ENCODE assay signal across 8 mouse cellular contexts in genomic region chr5:103817754-103818153, GRCm38 (mm10).
DNase-seq lines count a peak whose midpoint lies in the region; ATAC-seq and TF ChIP-seq lines count a peak whose summit lies in the region.

No protein-coding gene starts in this region.

- DNase-seq in A20 (ENCODE audit: low read depth, low spot score) = peak; percentile 76
- peak; percentile 88 for DNase-seq in adrenal gland, postnatal 14 days
- peak; percentile 80 for DNase-seq in embryonic facial prominence, embryonic 11.5 days (ENCODE audit: low spot score)
- peak; percentile 86 for DNase-seq in heart, adult 8-10 months (ENCODE audit: low spot score)
- peak; percentile 88 for DNase-seq in kidney, adult 9 months
- DNase-seq in limb, embryonic 14.5 days (ENCODE audit: low spot score) = peak; percentile 70
- peak; percentile 78 for DNase-seq in midbrain, postnatal 0 days (ENCODE audit: low spot score)
- peak; percentile 68 to 75 for DNase-seq in spleen, postnatal 10 days (ENCODE audit: low spot score in 2 of 2)

- no peaks in the 10 kb centered on the region for H3K36me3 ChIP-seq in embryonic facial prominence, embryonic 11.5 days (replicated peaks; ENCODE audit: control insufficient read depth, insufficient read depth, low read depth, low read length)
- H3K36me3 ChIP-seq in limb, embryonic 14.5 days (ENCODE audit: control insufficient read depth, insufficient read depth, low read length) = no peaks in the 10 kb centered on the region
- H3K36me3 ChIP-seq in midbrain, postnatal 0 days (ENCODE audit: insufficient read depth, low read length) = no peaks in the 10 kb centered on the region

- H3K4me3 ChIP-seq in embryonic facial prominence, embryonic 11.5 days (ENCODE audit: low read depth, low read length) = no peak overlapping the region
- no peak overlapping the region for H3K4me3 ChIP-seq in limb, embryonic 14.5 days (replicated peaks; ENCODE audit: low read length)
- H3K4me3 ChIP-seq in midbrain, postnatal 0 days (ENCODE audit: low read depth, low read length) = no peak overlapping the region

- TF ChIP-seq POLR2A in limb, embryonic 14.5 days (IDR thresholded peaks at IDR 0.05; ENCODE audit: borderline replicate concordance, extremely low read depth, insufficient read depth, insufficient read length) = no peak

- WGBS in embryonic facial prominence, embryonic 11.5 days = 33% methylated on average over 1 of the region's 1 CpGs
- WGBS in limb, embryonic 14.5 days = 33% methylated on average over 1 of the region's 1 CpGs
- 16% methylated on average over 1 of the region's 1 CpGs for WGBS in midbrain, postnatal 0 days

- ATAC-seq in embryonic facial prominence, embryonic 11.5 days (replicated peaks; ENCODE audit: insufficient number of reproducible peaks, low FRiP score, low TSS enrichment, low read depth) = peak; percentile 63
- peak; percentile 70; the same call in 1 of the 2 replicates for ATAC-seq in limb, embryonic 14.5 days (ENCODE audit: low FRiP score, low read depth)
- ATAC-seq in midbrain, postnatal 0 days (ENCODE audit: low FRiP score) = 0 out of 2 replicates have a peak, but pooled peaks have one; percentile 27

- TF ChIP-seq CTCF in midbrain, postnatal 0 days (IDR thresholded peaks at IDR 0.05) = peak; percentile 96

- no peak overlapping the region for H3K4me2 ChIP-seq in embryonic facial prominence, embryonic 11.5 days (ENCODE audit: low read depth, low read length)
- H3K4me2 ChIP-seq in limb, embryonic 14.5 days (replicated peaks; ENCODE audit: low read depth, low read length, severe bottlenecking) = no peak overlapping the region
- no peak overlapping the region for H3K4me2 ChIP-seq in midbrain, postnatal 0 days (ENCODE audit: low read depth, low read length, poor library complexity, severe bottlenecking)

- H3K9me3 ChIP-seq in embryonic facial prominence, embryonic 11.5 days (replicated peaks; ENCODE audit: control insufficient read depth, low read length) = no peaks in the 10 kb centered on the region
- no peaks in the 10 kb centered on the region for H3K9me3 ChIP-seq in limb, embryonic 14.5 days (ENCODE audit: control insufficient read depth, low read length)
- H3K9me3 ChIP-seq in midbrain, postnatal 0 days (ENCODE audit: low read length) = no peaks in the 10 kb centered on the region

- no peak overlapping the region for H3K27ac ChIP-seq in embryonic facial prominence, embryonic 11.5 days (replicated peaks; ENCODE audit: low read depth, low read length)
- no peak overlapping the region for H3K27ac ChIP-seq in limb, embryonic 14.5 days (replicated peaks; ENCODE audit: low read depth, low read length)
- no peak overlapping the region for H3K27ac ChIP-seq in midbrain, postnatal 0 days (ENCODE audit: low read depth, low read length)

- no peaks in the 10 kb centered on the region for H3K4me1 ChIP-seq in embryonic facial prominence, embryonic 11.5 days (ENCODE audit: control insufficient read depth, insufficient read depth, low read length)
- H3K4me1 ChIP-seq in limb, embryonic 14.5 days (ENCODE audit: control insufficient read depth, insufficient read depth, low read length) = no peaks in the 10 kb centered on the region
- H3K4me1 ChIP-seq in midbrain, postnatal 0 days (ENCODE audit: insufficient read depth, low read length) = no peaks in the 10 kb centered on the region

- H3K9ac ChIP-seq in embryonic facial prominence, embryonic 11.5 days (replicated peaks; ENCODE audit: low read length) = no peak overlapping the region
- no peak overlapping the region for H3K9ac ChIP-seq in limb, embryonic 14.5 days (ENCODE audit: low read depth, low read length, severe bottlenecking)
- H3K9ac ChIP-seq in midbrain, postnatal 0 days (replicated peaks; ENCODE audit: low read length, poor library complexity, severe bottlenecking) = no peak overlapping the region

- H3K27me3 ChIP-seq in embryonic facial prominence, embryonic 11.5 days (ENCODE audit: control insufficient read depth, insufficient read depth, low read length) = no peaks in the 10 kb centered on the region
- no peaks in the 10 kb centered on the region for H3K27me3 ChIP-seq in limb, embryonic 14.5 days (ENCODE audit: control insufficient read depth, insufficient read depth, low read length)
- H3K27me3 ChIP-seq in midbrain, postnatal 0 days (ENCODE audit: insufficient read depth, low read length) = no peaks in the 10 kb centered on the region
